Mouse (Mus musculus) liver, embryonic 14.5 days (tissue): ENCODE measurements at regions not wholly inside any gene's neighbourhood (a gene's known extent, or its start where the extent isn't known, plus 50 kb on each side); places are given as distances from the start of the nearest gene placed in this dataset.

ENCODE experiments used
- CTCF ChIP-seq: IDR thresholded peaks from 2 replicates; pipeline ENCODE4 v1.5.1; 2016; ENCODE audit warnings: antibody characterized with exemption, low read depth, control low read depth
- EP300 ChIP-seq: IDR thresholded peaks from 2 replicates; pipeline ENCODE4 v1.6.1; 2016; ENCODE audit warnings: antibody characterized with exemption, low read depth

GRCm38 (mm10) chr19:27089099-27089498 lies 127.2 kb upstream of the Vldlr start:
- TF ChIP-seq EP300 (no peak), CTCF (no peak)
